Mouse (Mus musculus): ENCODE results near the gene Pip5kl1. TPM values are rescaled to one million over a fixed set of nuclear protein-coding genes. Genes with fewer than 3 reads are reported as not detected.

The Pip5kl1 gene
- total RNA-seq, 4 experiments from 2014 or later = 4.0 to 5.2 (median 4.5) TPM

- peak; percentile 83 to 89 for DNase-seq (ENCODE audit: low spot score in 2 of 2)
Measured at GRCm38 (mm10) chr2:32582830-32583799, 8.5 kb downstream of the Pip5kl1 start.

GRCm38 (mm10) chr2:32585149-32585714 is 10.6 kb downstream of the Pip5kl1 start:
- no peak for DNase-seq (ENCODE audit: low spot score in 2 of 2)

GRCm38 (mm10) chr2:32586871-32587351 is 12.3 kb downstream of the Pip5kl1 start, which contains the start of gene St6galnac4:
St6galnac4 (plus strand) TSS chr2:32587095.
- DNase-seq (ENCODE audit: low spot score in 2 of 2) = peak; percentile 82 to 83

GRCm38 (mm10) chr2:32587731-32588321 is 13.2 kb downstream of the Pip5kl1 start:
- no peak for DNase-seq (ENCODE audit: low spot score in 2 of 2)

GRCm38 (mm10) chr2:32589213-32589795 is 14.7 kb downstream of the Pip5kl1 start:
- no peak for DNase-seq (ENCODE audit: low spot score in 2 of 2)

- DNase-seq (ENCODE audit: low spot score in 2 of 2) = no peak
Measured at GRCm38 (mm10) chr2:32590224-32590623, 15.6 kb downstream of the Pip5kl1 start.

- no peak for DNase-seq (ENCODE audit: low spot score in 2 of 2)
Measured at GRCm38 (mm10) chr2:32591249-32591648, 16.7 kb downstream of the Pip5kl1 start.

- DNase-seq (ENCODE audit: low spot score in 2 of 2) = no peak
Measured at GRCm38 (mm10) chr2:32596725-32597124, 22.1 kb downstream of the Pip5kl1 start.

GRCm38 (mm10) chr2:32597248-32597647 is 22.7 kb downstream of the Pip5kl1 start:
- no peak for DNase-seq (ENCODE audit: low spot score in 2 of 2)

- DNase-seq (ENCODE audit: low spot score in 2 of 2) = no peak
Measured at GRCm38 (mm10) chr2:32597699-32598098, 23.1 kb downstream of the Pip5kl1 start.

GRCm38 (mm10) chr2:32598506-32598905 is 23.9 kb downstream of the Pip5kl1 start:
- DNase-seq (ENCODE audit: low spot score in 2 of 2) = no peak

- no peak for DNase-seq (ENCODE audit: low spot score in 2 of 2)
Measured at GRCm38 (mm10) chr2:32599409-32599808, 24.8 kb downstream of the Pip5kl1 start, which contains the start of gene St6galnac6. St6galnac6 (plus strand) TSS chr2:32599709.

GRCm38 (mm10) chr2:32601417-32602065 is 26.9 kb downstream of the Pip5kl1 start:
- DNase-seq (ENCODE audit: low spot score in 2 of 2) = no peak

GRCm38 (mm10) chr2:32602600-32603054 is 28.0 kb downstream of the Pip5kl1 start:
- peak; percentile 82 to 92 for DNase-seq (ENCODE audit: low spot score in 2 of 2)

GRCm38 (mm10) chr2:32604631-32605030 is 30.0 kb downstream of the Pip5kl1 start:
- DNase-seq (ENCODE audit: low spot score in 2 of 2) = no peak

GRCm38 (mm10) chr2:32606161-32607142 is 31.9 kb downstream of the Pip5kl1 start:
- peak in 1 of 2 experiments; percentile 78 for DNase-seq (ENCODE audit: low spot score in 2 of 2)

- no peak for DNase-seq (ENCODE audit: low spot score in 2 of 2)
Measured at GRCm38 (mm10) chr2:32607262-32607947, 32.8 kb downstream of the Pip5kl1 start.

GRCm38 (mm10) chr2:32608141-32608777 is 33.7 kb downstream of the Pip5kl1 start:
- no peak for DNase-seq (ENCODE audit: low spot score in 2 of 2)
